Mouse (Mus musculus): ENCODE data around the gene Plek.
A peak's percentile ranks its signal among the peaks of the same experiment; 100 is the strongest.

The Plek gene

DNA sequence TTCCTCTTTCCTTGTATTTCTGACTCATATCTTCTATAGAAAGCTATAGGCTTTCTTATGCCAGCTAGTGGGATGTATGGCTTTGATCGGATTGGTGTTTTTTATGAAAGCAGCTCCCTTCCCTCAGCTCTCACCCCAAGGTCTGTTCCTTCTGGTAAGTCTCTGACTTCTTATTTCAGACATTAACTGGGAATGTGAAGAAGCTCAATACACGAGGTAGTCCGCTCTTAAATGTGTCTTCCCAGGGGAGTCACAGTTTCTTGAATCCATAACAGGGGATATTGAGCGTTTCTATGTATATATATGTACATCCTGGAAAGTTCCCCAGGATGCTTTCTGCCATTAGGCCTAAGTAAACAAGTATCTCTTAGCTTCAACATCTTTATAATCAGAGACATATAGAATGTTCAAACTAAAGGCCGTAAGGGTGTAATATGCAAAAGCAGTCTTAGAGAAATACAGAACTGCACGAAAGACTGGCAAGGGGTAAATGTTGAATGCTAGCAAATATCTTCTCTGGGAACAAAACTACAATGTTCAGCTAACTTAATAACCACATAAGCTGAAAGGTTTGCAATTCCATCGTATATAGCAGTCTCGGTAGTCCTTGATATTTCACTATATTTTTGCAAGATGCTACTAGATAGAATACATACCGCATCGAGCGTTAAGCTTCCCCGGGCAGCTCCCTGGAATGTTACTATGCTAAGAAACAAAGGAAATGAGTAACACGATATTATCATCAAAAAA, 101.8 kb downstream of the Plek start:
- DNase-seq (ENCODE audit: low spot score in 2 of 2) = no peak

DNA sequence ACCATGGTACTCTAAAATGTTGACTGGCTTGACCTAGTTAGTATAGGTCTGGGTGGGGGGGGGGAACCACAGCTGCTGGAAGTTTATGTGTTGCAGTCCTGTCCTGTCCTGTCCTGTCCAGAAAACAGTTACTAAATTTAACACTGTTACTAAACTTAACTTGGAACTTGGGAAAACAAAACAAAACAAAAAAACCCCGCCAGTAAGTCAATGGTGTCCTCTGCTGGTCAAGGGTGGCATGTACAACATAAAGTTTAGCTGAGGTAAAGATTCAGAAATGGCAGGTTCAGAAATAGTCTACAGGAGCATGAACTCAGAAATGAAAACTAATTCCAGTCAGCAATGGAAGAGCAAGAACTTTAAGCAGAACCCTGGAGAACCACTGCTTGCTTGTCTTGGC, 103.4 kb downstream of the Plek start:
- peak in 1 of 2 experiments; percentile 16 for DNase-seq (ENCODE audit: low spot score in 2 of 2)

DNA sequence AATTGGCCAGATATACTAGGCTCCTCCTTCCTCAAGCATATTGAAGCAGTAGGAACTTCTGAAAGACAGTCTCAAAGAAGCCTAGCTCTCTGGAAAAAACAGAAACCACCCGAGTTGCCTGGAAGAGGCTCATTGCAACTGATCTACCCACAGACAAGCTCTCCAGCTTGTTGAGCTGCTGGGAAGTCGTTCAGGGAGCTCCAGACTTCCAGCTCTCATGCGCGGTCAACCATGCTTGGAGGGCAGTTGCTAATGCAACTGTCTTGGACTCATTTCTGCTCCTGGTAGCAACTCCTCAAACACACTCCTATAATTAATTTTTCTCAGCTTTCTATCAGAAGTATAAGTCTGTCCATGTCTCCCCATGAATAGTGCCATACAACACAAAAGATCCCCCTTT, 109.2 kb downstream of the Plek start:
- DNase-seq (ENCODE audit: low spot score in 2 of 2) = no peak

DNA sequence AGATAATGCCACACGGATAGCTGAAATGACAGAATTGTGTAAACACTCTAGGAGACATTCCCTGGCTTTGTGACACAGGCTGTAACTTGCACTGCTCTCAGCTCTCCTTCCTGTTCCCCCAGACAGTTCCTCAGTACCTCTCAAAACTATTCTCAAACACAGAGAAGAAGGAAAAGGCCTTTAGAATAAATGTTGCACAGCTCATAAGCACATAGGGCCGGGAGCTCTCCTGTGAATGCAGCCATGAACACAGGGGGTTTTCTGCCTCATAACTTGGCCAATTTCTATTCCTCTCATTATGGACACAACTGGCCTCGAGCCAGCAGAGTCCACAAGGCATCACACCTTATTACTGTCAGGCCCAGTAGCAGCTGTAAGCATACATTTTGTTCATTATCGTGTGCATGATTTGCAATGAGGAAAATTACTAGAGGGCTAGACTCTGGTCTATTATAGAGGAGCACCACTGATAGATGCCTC, 110.2 kb downstream of the Plek start:
- no peak for DNase-seq (ENCODE audit: low spot score in 2 of 2)

DNA sequence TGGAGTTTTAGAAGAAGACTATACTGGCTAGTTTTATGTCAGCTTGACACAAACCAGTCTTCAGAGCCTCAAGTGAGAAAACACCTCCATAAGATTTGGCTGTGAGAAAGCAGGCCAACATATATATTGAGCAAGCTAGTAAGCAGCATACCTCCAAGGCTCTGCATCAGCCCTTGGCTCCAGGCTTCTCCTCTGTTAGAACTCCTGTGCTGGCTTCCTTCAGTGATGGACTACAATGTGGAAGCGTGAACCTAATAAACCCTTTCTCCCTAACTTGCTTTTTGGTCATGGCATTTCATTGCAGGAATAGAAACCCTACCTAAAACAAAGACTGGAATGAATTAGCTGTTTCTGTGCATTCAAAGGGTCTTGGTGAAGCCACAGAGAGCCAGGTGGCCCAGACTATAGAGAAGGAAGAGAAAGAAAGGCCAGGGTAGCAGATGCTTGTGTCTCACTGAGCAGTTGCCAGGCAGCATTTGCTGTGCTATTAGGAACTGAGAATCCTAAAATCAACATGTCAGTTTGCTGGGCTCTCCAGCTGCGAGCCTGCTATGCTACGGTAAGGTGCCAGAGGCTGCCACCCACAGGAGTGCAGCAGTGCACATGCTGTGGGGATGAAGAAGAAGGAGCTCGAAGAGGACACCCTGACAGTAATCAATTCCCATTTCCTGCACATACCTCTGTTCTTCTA, 110.9 kb downstream of the Plek start:
- no peak for DNase-seq (ENCODE audit: low spot score in 2 of 2)

DNA sequence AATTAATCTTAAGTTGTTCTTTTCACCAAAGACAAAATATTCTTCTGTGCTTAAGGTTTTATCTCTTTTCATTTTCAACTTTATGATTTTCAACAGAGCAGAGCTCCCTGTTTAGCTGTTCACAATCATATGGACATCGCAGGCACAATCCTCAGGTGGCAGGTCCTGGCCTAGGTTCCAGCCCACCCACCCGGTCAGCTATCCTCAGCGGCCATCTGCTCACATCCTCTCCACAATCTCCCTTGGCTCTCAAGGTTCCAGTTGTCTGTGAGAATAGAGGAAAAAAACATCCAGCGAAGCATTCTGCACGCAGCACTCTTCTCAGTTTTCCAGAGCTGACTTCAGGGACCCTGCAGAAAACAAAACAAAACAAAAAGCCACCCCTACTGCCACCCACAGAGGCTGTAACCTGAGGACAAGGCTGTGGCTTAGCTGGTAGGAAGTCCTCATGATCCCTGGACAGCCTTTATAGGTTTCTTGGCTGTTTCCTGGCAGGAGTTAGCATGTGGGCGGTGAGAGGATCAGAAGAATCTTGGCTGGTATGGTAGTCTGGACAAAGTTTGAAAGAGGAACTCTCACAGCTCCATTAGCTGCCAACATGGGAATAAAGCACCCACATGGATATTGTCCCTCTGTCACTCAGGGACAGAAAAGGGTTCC, 116.5 kb downstream of the Plek start:
- no peak for DNase-seq (ENCODE audit: low spot score in 2 of 2)

DNA sequence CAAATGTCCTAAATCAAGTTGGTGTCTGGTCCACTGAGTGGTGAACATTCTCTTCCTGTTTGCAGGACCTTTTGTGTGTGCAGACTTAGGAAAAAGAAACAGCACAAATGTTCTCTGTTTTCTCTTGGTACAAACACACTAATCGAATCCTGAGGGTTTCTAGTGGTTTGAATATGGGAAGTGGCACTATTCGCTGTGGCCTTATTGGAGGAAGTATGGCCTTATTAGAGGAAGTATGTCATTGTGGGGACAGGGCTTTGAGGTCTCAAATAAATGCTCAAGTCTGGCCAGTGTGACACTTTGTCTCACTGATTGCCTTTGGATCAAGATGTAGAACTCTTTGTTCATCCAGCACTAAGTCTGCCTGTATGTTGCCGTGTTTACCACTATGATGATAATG, 120.0 kb downstream of the Plek start:
- no peak for DNase-seq (ENCODE audit: low spot score in 2 of 2)

All from spleen, postnatal 14 days (tissue).